Mouse (Mus musculus): Measurements from ENCODE around the gene Hist1h4k. TPM values are rescaled to one million over a fixed set of nuclear protein-coding genes. Genes with fewer than 3 reads are reported as not detected.
A peak's percentile ranks its signal among the peaks of the same experiment; 100 is the strongest.

Hist1h4k gene
- polyA plus RNA-seq (2017; shearing (Covaris generic)) = 10 to 100 TPM in 1 of 3 experiments, 1 to 10 TPM in 2; 1.5 to 15.3 (median 8.0) TPM

DNA sequence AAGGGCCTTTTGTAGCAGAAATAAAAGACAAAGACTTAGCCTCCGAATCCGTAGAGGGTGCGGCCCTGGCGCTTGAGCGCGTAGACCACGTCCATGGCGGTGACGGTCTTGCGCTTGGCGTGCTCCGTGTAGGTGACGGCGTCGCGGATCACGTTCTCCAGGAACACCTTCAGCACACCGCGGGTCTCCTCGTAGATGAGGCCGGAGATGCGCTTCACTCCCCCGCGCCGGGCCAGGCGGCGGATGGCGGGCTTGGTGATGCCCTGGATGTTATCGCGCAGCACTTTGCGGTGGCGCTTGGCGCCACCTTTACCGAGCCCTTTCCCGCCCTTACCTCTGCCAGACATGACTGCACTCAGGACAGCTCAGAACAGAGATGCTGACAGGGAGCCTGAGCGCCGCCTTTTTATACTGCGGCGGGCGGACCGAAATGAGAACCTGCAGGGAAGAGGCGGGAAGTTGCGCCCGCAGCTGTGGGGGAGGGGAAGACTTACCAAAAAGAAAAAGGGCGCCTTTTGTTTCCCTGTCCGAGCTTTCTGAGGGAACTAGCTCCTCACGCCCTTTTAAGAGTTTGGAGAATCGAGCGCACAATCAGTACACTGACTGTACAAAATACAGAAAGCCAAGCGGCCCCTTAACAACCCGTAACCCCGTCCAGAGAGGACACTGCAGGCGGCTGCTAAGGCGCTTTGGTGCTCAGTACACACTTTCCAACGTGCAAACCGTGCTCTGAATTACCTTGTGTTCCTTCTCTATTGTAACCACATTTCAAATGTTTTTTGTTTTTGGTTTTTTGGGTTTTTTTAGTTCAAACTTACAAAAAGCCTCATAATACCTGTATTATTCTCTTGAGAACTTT, at the start of gene Hist1h4k:
Gene Hist1h4k, minus strand, starts transcription at position 347 of the 859 bp plus-strand sequence.
- ATAC-seq = peak; percentile 48

DNA sequence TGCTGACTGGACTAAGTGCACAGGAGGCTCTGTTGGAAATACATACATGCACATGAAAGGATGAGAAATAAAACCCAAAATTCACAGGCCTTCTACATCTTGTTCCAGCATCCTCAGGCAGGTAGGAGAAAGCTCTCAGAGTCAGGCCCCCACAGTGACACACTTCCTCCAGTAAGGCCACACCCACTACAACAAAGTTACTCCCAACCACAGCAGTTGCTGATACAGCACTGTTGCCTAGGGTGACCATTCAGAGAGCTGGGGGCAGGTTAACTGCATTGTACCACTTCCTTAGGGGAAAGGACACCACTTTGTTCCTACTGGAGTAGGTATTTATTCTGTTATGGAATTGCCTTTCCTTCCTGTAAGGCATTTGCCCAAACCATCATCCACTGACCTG, 46.9 kb upstream of the Hist1h4k start:
- ATAC-seq = peak; percentile 52

DNA sequence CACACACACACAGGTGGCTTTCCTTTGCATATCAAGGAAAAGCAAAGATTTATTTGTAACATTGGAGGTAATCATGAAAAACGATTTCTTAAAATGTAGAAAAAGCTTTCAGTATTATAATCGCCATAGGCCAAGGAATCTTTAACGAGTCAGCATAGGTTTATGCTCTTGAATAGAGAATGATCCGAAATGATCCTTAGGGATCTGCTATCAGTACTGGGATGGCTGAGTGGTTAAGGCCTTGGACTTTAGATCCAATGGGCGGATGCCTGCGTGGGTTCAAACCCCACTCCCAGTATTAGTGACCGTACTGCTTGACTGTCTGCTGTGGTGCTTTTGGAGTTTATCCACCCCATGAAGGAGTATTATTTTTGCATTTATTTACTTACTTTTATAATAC, 45.3 kb upstream of the Hist1h4k start:
- no peak for ATAC-seq

DNA sequence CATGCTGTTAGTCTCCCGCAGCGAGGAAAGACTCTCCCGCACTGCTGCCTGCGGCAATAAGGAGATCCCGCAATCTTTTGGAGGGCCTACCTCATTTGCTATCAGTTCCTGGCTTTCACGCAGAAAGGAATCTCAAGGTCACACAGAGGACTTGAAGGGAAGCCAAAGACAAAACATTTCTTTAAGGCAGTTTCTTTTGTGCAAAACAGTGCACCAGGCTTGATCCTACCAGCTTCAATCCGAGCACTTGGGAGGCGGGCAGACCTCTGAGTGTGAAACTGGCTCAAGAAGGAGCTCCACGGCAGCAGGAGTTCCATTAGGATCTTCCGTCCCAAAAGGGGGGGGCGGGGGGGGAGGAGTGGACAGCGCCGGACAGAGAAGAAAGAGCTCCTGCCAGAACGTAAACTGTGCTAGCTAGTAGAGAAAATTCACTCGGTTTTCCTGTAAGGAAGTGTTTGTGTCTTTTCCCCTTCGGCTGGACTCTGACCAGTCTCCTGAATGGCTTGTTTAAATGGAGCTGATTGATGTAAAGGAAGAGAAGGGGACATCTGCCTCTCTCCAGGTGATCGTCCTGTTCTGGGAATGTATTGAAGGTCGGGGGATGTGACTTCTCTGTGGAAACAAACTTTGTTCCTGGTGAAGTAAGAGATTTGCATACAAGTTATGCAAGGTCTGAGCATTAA, 40.4 kb upstream of the Hist1h4k start:
- ATAC-seq = no peak

DNA sequence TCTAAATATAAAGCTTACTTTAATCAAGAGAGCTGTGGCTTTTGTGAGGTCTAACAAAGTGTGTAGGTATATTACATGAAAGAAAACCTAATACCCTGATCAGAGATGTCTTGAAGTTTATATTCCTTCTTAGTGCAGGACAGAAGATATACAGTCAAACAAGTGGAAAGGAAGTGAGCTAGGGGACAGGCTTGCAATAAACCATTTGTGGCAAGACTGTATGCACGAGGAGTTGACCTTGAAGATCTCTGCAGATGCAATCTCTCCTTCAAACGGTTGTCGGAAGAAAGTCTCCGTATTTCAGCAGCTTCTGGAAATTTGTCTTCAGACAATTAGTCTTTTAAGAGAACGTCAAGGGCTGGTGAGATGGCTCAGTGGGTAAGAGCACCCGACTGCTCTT, 39.6 kb upstream of the Hist1h4k start:
- no peak for ATAC-seq

DNA sequence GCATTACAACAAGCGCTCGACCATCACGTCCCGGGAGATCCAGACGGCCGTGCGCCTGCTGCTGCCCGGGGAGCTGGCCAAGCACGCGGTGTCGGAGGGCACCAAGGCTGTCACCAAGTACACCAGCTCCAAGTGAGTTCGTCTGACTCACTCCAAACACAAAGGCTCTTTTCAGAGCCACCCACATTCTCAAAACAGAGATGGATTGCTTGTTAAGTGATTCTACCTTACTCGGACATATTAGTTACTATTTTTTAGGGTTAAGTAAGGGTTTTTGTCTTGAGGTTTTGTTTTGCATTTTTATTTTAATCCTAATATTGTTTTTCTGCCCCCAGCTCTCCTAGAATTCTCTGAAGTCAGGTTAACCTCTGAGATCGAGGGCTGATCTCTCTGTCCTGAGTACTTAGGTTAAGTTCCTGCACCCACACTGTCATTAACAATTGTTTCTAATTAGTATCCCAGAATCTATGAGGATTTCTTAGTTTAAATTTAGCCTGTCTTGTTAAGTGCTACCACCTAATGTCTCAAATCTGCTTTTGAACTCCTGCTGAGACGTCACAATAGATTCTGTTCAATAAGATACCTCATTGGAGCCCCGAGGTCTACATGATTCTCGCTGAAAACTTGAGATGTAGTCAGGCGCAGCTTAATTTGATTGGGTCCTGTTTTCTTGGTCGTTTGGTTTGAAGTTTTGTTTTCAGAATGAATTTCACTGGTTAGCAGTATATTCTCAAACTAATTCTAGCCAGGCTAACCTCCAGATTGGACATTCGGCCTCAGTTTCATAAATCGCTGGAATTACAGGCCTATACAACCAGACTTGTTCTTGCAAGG, 37.7 kb upstream of the Hist1h4k start:
- no peak for ATAC-seq

DNA sequence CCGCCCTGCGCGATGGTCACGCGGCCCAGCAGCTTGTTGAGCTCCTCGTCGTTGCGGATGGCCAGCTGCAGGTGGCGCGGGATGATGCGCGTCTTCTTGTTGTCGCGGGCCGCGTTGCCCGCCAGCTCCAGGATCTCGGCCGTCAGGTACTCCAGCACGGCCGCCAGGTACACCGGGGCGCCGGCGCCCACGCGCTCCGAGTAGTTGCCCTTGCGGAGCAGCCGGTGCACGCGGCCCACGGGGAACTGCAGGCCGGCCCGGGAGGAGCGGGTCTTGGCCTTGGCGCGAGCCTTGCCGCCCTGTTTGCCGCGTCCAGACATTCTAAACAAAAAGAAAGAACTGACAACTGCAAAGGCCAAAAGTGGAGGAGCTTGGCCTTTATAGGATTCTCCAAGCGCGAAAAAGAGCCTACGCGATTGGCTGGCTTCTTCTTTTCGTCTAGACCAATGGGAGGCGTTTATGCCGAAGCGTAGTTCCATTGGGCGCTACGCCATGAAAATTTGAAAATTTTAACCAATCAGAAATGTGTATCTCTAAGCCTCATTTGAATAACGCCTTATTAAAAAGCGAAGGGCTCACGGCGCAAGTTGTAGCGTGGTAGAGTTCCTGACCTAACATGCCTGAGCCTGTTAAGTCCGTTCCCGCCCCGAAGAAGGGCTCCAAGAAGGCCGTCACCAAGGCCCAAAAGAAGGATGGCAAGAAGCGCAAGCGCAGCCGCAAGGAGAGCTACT, 36.8 kb upstream of the Hist1h4k start, which contains the start of the genes Hist1h2an and Hist1h2bp:
Gene Hist1h2an, minus strand, starts transcription at position 320 of the 731 bp plus-strand sequence.
Gene Hist1h2bp, plus strand, starts transcription at position 563 of the 731 bp plus-strand sequence.
- ATAC-seq = peak; percentile 90

DNA sequence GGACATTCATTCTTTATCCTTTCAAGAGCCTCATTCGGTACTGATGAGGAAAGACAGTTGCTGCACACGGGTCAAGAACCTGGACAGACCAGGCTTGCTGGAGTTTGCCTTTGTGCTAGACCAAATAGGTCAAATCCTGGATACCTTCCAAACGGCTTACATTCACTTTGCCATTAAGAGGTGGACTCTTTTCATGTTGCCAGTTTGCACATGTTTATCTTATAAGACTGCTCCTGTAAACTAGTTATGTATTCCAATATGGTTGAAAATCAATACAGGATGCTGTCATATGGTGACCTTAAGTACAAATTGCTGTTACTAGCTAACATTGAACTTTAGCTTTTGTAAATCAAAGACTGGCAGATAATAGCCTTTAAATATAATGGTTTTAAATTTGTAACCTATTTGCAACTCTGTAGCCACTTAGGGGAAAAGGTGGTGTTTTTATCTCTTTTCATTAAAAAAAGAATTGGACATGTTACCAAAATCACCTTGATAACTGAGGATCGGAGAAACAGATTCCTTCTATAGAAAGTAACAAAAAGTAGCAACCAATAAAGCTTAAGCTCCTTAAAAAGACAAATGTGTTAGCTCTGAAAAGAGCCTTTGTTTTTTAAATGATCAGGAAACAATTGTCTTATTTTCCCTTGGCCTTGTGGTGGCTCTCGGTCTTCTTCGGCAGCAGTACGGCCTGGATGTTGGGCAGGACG, 36.0 kb upstream of the Hist1h4k start:
- ATAC-seq = no peak

DNA sequence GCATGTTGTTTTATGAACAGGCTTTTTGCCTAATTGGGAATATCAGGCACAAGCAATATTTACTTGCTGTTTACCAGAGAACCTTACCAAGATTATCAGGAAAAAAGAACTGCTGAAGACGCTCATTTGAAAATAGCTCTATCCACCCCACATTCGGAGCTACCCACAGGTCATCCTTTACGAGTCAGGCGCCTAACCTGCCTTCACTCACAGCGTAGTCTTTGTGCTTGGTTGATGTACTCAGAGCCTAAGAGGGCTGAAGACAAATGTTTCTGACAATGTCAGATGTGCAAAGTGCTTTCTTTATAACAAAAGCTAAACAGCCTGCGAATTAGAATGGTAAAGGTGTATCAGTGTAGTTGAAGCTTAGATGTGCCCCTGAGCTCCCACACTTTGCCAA, 34.0 kb upstream of the Hist1h4k start:
- no peak for ATAC-seq

DNA sequence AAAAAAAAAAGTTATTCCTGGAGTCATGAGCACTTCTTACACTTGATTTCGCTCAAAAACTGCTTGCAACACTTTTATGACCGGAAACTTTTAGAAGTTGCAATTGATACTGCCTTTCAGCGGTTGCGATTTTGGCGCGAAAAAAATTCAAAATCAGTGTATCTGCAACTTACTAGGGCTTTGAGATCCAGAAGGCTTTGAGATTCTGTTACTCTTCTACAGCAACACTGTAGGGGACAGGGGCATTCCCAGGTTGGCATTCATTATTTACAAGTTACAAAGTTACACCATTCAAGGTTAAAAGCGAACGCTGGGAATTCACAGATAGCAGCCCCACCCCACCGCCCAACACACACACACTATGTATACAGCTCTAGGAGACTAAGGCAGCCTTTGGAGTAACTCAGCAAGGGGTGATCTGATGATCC, 33.4 kb upstream of the Hist1h4k start:
- ATAC-seq = no peak

DNA sequence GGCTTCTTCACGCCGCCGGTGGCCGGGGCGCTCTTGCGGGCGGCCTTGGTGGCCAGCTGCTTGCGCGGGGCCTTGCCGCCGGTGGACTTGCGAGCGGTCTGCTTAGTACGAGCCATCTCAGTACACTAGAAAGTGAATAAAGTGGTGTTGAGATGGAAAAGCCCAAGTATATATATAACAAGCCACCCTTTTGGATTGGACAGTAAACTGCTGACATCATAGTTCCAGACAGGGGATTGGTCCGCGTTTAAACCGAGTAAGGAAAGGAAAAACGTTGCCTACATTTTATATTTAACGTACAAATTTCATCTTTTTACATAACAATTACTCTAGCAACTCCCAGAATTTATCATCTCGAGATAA, 32.9 kb upstream of the Hist1h4k start, which contains the start of gene Hist1h3i:
Gene Hist1h3i, minus strand, starts transcription at position 116 of the 363 bp plus-strand sequence.
- peak; percentile 61 for ATAC-seq

DNA sequence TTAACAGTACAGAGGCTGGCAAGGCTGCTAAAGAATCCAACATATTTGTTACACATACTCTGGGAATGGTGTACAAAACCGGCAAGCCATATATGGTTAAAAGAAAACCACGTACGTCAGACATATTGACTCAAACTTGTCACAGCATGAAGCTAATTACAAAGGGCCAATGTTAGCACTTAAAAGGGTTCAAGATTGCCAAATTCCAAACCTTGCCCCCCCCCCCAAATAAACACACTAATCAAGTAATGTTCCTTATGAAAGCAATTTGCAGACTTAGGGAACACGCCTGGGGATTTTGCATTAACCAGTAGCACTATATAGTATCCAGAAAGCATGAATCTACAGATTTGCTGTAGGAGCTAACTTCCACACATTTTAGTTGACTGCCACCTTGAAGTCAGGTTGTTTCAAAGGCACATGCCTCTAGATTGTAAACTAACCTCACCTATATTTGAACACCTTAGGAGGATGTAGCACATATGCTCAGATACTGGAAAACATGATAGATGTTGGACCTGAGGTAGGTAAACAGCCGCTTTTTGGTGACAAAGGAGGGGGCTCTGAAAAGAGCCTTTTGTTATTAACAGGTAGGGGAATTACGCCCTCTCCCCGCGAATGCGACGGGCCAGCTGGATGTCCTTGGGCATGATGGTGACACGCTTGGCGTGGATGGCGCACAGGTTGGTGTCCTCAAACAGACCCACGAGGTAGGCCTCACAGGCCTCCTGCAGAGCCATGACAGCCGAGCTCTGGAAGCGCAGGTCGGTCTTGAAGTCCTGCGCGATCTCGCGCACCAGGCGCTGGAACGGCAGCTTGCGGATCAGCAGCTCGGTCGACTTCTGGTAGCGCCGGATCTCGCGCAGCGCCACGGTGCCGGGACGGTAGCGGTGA, 32.3 kb upstream of the Hist1h4k start:
- peak; percentile 2 for ATAC-seq

DNA sequence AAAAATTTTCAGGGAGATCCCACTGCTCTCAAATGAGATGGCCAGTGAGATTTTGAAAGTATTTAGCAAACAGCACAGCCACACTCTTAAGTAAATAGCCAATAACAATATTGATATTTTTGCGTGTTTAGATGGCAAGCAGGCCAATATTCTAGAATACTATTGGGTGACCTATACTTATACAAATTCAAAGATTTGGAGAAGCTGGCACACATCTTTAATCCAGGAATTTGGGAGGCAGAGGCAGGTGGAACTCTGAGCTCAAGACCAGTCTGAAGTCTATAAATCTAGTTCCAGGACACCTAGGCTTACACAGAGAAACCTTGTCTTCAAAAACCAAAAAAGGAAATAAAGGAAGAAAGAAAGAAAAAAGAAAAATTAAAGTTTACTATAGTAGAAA, 31.3 kb upstream of the Hist1h4k start:
- ATAC-seq = no peak

DNA sequence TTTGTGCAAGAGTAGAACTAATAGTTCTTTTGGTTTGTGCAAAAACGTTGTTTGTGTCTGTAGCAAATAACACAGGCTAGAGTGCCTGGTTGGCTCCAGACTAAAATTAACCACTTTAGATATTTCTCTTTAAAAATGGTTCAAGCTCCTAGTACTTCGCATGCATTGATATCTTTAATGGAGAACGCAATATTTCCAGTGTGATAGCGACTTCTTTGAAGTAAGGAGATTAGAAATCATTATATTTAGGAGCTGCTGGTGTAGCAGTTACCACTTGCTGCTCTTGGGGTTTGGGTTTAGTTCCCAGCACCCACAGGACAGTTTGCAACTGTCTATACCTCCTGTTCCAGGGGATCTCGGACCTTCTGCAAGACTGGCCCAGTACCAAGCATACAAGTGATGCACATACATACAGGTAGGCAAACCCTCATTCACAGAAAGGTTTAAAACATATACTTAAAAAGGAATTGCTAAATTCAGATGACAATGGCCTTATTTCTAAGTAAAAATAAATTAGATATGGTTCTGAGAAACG, 30.8 kb upstream of the Hist1h4k start:
- ATAC-seq = no peak

DNA sequence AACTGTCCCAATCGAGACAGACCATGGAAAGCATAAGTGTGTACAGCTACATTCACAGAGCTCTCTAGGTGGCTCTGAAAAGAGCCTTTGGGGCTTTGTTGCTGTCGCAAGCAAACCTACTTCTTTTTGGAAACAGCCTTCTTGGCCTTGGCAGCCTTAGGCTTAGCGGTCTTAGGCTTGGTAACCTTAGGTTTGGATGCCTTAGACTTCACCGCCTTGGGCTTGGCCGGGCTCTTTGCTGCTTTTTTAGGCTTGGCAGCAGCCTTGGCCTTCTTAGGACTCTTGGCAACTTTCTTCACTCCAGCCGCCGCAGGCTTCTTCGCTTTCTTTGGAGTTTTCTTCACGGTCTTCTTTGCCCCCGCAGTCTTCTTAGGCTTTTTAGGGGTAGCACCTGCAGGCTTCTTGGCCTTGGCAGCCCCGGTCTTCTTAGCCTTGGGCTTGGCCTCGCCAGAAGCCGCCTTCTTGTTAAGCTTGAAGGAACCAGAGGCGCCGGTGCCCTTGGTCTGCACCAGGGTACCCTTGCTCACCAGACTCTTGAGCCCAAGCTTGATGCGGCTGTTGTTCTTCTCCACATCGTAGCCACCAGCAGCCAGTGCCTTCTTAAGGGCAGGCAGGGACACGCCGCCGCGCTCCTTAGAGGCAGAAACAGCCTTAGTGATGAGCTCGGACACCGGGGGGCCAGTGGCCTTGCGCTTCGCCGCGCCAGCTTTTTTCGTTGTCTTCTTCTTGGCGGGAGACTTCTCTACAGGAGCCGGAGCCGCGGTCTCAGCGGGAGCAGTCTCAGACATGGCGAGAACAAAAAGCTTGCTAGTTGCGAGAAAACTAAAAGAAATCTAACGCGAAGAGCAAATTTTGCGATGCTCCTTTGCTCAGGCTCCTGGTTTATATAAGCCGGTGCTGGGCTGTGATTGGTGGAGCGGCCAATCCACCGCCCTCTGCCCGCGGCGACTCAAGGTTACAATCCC, 29.7 kb upstream of the Hist1h4k start, which contains the start of gene Hist1h1b:
Gene Hist1h1b, minus strand, starts transcription at position 859 of the 965 bp plus-strand sequence.
- ATAC-seq = no peak

DNA sequence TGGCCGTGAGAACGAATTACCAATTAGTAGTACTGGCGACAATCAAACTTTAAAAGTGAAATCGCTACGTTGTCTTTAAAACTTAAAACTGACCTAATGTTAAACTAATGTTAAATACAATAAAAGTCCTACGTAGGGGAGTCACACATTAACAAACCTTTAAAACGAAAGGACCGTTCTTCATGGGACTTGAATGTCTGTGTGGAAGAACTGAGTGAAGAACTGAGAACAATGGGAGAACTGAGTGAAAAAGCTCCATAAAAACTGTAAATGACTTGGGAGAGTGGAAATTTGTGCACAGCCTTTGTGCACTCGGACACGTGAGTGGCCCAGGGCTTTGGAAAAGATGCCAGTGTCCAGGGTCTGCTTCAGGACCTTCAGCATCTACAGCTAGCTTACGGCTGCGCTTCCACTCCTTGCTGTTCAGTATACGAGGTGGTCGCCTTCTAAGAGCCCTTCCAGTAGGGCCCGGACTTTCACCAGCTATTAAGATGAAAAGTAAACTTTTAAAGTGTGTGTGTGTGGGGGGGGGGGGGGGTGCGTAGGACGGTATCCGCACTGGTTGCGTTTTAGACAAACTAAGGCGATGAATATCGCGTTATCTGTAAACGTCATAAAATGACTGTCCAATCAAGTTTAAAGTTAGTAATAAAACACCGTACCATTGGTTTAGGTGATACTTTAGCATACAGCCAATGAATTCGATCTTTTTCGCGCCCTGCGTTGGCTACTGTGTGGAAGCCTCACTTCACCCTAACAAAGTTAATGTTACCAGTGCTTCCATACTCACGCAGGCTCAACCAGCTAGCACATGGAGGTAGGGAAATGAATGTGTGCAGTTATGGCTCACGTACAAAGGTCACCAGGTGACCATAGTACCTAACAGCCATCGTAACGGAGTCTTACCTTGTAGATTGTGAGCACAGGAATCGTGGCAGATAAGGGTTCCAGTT, 28.8 kb upstream of the Hist1h4k start:
- peak; percentile 91 for ATAC-seq

DNA sequence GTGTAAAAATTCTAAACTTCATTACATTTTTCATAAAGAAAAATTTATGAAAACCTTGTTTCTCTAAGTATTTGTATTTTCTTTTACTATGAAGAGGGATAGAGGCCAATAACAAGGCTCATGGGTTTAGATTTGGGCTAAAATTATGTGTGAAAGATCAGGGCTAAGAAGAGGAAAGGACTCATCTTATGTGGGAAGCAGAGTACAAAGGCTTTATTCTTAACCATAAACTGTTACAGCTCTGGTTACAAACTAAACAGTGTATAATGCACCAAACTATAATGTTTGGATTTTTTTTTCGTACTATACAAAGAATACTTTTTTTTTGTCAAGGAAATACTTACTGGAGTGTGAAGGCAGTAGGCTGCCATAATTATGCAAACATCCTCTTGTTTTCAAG, 5.4 kb upstream of the Hist1h4k start:
- ATAC-seq = no peak

Measured in inflammation-experienced regulatory T-cells, adult 6 months (primary cell).